ENCODE assay signal across 10 mouse cellular contexts in the genomic region with DNA sequence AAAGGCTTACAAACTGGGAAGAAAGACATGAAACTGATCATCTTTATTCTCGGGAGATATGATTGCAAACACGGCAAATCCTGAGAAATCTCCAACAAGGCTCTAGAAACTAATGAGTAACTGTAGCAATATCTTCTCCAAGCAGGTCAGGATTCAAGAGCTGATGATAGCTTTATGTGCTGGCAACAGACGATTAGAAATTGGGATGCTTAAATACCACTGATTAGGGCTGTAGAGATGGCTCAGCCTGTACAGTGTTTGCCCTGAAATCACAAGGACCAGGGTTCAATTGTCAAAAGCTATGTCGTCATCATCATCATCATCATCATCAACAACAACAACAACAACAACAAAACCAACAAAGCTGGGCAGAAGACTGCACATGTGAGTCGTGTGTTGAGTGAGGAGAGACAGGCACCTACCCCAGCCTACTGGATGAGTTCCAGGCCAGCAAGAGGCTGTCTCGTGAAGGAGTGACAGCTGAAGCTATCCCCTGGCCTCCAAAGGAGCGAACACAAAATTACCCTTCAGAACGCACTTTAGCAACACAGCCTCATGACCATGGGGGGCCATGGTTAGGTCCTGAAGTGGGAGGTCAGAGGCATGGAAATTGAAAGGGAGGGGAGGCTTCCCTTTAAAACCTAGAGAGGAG.
"Had no signal": no experiment of that assay in that cellular context is flagged by ENCODE, and none has a peak within 500 bp of the region (broad histone marks: within the 10 kb centered on the region; RNA-seq: fewer than 3 reads in every experiment).

No protein-coding gene starts in this region.

- DNase-seq: liver, postnatal 0 days; lung, adult 2 months; lung, postnatal 14 days; lung, postnatal 36 days; right cerebral cortex, postnatal 14 days; thymus, adult 2 months; thymus, postnatal 25 days; thymus, postnatal 4 days had no signal

- ATAC-seq: liver, postnatal 0 days; midbrain, embryonic 13.5 days; midbrain, embryonic 15.5 days had no signal
